Mouse (Mus musculus) thymus, adult 2 months (tissue): Measurements from ENCODE around the gene Cyth2. TPM values are rescaled to one million over a fixed set of nuclear protein-coding genes. Genes with fewer than 3 reads are reported as not detected.

Experiments used
- DNase-seq: peaks from one replicate; pipeline ENCODE4 v3.0.0; 2021
- H3K27ac ChIP-seq: fragments of 200-500 bp; 2 replicates; pipeline ENCODE4 v1.5.1; 2012; ENCODE audit warnings: low read length, control low read depth; ENCODE audit not compliant: control insufficient read depth, insufficient read depth
- H3K27me3 ChIP-seq: fragments of 200-500 bp; 2 replicates; pipeline ENCODE4 v1.6.1; 2012; ENCODE audit warnings: mild to moderate bottlenecking, low read length, moderate library complexity, mixed read lengths; ENCODE audit not compliant: control insufficient read depth, insufficient read depth
- H3K36me3 ChIP-seq: fragments of 200-500 bp; 2 replicates; pipeline ENCODE4 v1.6.1; 2012; ENCODE audit warnings: mild to moderate bottlenecking, low read length, moderate library complexity; ENCODE audit not compliant: control insufficient read depth, insufficient read depth
- H3K4me1 ChIP-seq: fragments of 200-500 bp; replicated peaks from 2 replicates; pipeline ENCODE4 v1.6.1; 2012; ENCODE audit warnings: low read length; ENCODE audit not compliant: control insufficient read depth, insufficient read depth
- H3K4me3 ChIP-seq: fragments of 200-500 bp; 2 replicates; pipeline ENCODE4 v1.5.1; 2012; ENCODE audit warnings: mild to moderate bottlenecking, low read length, control low read depth, moderate library complexity; ENCODE audit not compliant: control insufficient read depth, insufficient read depth
- CTCF ChIP-seq: fragments of 200-500 bp; IDR thresholded peaks from 2 replicates; pipeline ENCODE4 v1.5.1; 2012; ENCODE audit warnings: mild to moderate bottlenecking, control low read depth, low read length, moderate library complexity, borderline replicate concordance; ENCODE audit not compliant: control insufficient read depth, poor library complexity, insufficient read depth; ENCODE audit errors: extremely low read depth
- POLR2A ChIP-seq: fragments of 200-500 bp; IDR thresholded peaks from 2 replicates; pipeline ENCODE4 v1.6.1; 2012; ENCODE audit warnings: mild to moderate bottlenecking, low read length, control low read depth, moderate library complexity; ENCODE audit not compliant: control insufficient read depth, poor library complexity, insufficient read depth; ENCODE audit errors: extremely low read depth
- WGBS: fragments of 180-500 bp; shearing (Covaris S2); methylation state at CpG from one replicate; pipeline ENCODE4 v1.1.7; 2018; 5-methylcytosine and 5-hydroxymethylcytosine counted together
- polyA plus RNA-seq: library from polyadenylated mRNA; depleted of rRNA; stranded (reverse); fragments of >200 nt; gene quantifications from 2 replicates; pipeline ENCODE4 v1.2.3, GENCODE M21; 2012

The Cyth2 gene
- polyA plus RNA-seq, 1 experiment, result 65.8 TPM

GRCm38 (mm10) chr7:45848447-45849027, 34.2 kb upstream of the Cyth2 start:
- TF ChIP-seq CTCF (no peak), POLR2A (no peak)
- H3K4me1 ChIP-seq, result no peaks in the 10 kb centered on the region
- H3K27ac ChIP-seq, result no peak overlapping the region
- DNase-seq, result no peak
- H3K4me3 ChIP-seq, result no peak overlapping the region
- 52% methylated on average over 6 of the region's 6 CpGs for WGBS
- H3K27me3 ChIP-seq, result no peaks in the 10 kb centered on the region; the same call in 1 of the 2 replicates
- no peaks in the 10 kb centered on the region for H3K36me3 ChIP-seq

GRCm38 (mm10) chr7:45842950-45843744, 28.8 kb upstream of the Cyth2 start:
- DNase-seq, result no peak
- TF ChIP-seq CTCF, result no peak
- no peak for TF ChIP-seq POLR2A
- Histone ChIP-seq H3K4me1 (no peaks in the 10 kb centered on the region), H3K27ac (no peak overlapping the region), H3K36me3 (no peaks in the 10 kb centered on the region), H3K27me3 (no peaks in the 10 kb centered on the region; the same call in 1 of the 2 replicates), H3K4me3 (no peak overlapping the region)
- 95% methylated on average over 10 of the region's 10 CpGs for WGBS

GRCm38 (mm10) chr7:45833924-45834323, 19.5 kb upstream of the Cyth2 start:
- no peaks in the 10 kb centered on the region for H3K36me3 ChIP-seq
- H3K4me3 ChIP-seq, result no peak overlapping the region

GRCm38 (mm10) chr7:45833148-45833790, 18.9 kb upstream of the Cyth2 start:
- Histone ChIP-seq H3K27ac (no peak overlapping the region), H3K4me3 (no peak overlapping the region), H3K36me3 (no peaks in the 10 kb centered on the region), H3K4me1 (peaks cover 18% of the 10 kb centered on the region), H3K27me3 (peaks cover 24% of the 10 kb centered on the region; the same call in 1 of the 2 replicates)
- DNase-seq, result no peak
- WGBS, result 2% methylated on average over 81 of the region's 86 CpGs
- TF ChIP-seq CTCF (no peak), POLR2A (no peak)

More at GRCm38 (mm10) chr7:45833924-45834323, 19.5 kb upstream of the Cyth2 start:
- Histone ChIP-seq H3K4me1 (peaks cover 18% of the 10 kb centered on the region), H3K27ac (no peak overlapping the region), H3K27me3 (peaks cover 24% of the 10 kb centered on the region; the same call in 1 of the 2 replicates)
- WGBS, result 17% methylated on average over 26 of the region's 31 CpGs
- DNase-seq, result no peak
- no peak for TF ChIP-seq POLR2A
- no peak for TF ChIP-seq CTCF

GRCm38 (mm10) chr7:45832428-45832827, 18.0 kb upstream of the Cyth2 start:
- H3K4me3 ChIP-seq, result no peak overlapping the region
- no peak overlapping the region for H3K27ac ChIP-seq
- 20% methylated on average over 30 of the region's 30 CpGs for WGBS
- H3K4me1 ChIP-seq, result peaks cover 18% of the 10 kb centered on the region
- TF ChIP-seq CTCF, result no peak
- no peak for TF ChIP-seq POLR2A
- H3K36me3 ChIP-seq, result no peaks in the 10 kb centered on the region
- DNase-seq, result no peak
- H3K27me3 ChIP-seq, result peaks cover 24% of the 10 kb centered on the region; the same call in 1 of the 2 replicates

- 28% methylated on average over 5 of the region's 5 CpGs for WGBS
- peaks cover 24% of the 10 kb centered on the region; the same call in 1 of the 2 replicates for H3K27me3 ChIP-seq
- H3K36me3 ChIP-seq, result peaks cover under 1% of the 10 kb centered on the region; the same call in 1 of the 2 replicates
- DNase-seq, result no peak
- TF ChIP-seq POLR2A (no peak), CTCF (no peak)
- H3K4me3 ChIP-seq, result no peak overlapping the region
- no peak overlapping the region for H3K27ac ChIP-seq
- H3K4me1 ChIP-seq, result peaks cover 18% of the 10 kb centered on the region
Observed at GRCm38 (mm10) chr7:45831128-45831525, 16.7 kb upstream of the Cyth2 start.
